In genomic region chr19:32761162-32761561, GRCm38 (mm10) we compare ENCODE assay signal across 9 mouse cellular contexts. TPM values are rescaled to one million over a fixed set of nuclear protein-coding genes. Genes with fewer than 3 reads are reported as not detected.
DNase-seq lines count a peak whose midpoint lies in the region; ATAC-seq and TF ChIP-seq lines count a peak whose summit lies in the region.
"Had no signal": no experiment of that assay in that cellular context is flagged by ENCODE, and none has a peak within 500 bp of the region (broad histone marks: within the 10 kb centered on the region; RNA-seq: fewer than 3 reads in every experiment).

No protein-coding gene starts in this region.

- no peak overlapping the region; the same call in 1 of the 2 replicates for H3K9ac ChIP-seq in hindbrain, embryonic 13.5 days
- H3K9ac ChIP-seq in hindbrain, embryonic 11.5 days (ENCODE audit: low read depth, low read length) = no peak overlapping the region
- H3K9ac ChIP-seq in hindbrain, embryonic 14.5 days = no peak overlapping the region
- H3K9ac ChIP-seq in midbrain, embryonic 15.5 days = no peak overlapping the region

- 49% methylated on average over 4 of the region's 4 CpGs for WGBS in hindbrain, embryonic 13.5 days
- 74% methylated on average over 4 of the region's 4 CpGs for WGBS in hindbrain, embryonic 11.5 days
- WGBS in hindbrain, embryonic 14.5 days = 51% methylated on average over 4 of the region's 4 CpGs
- WGBS in midbrain, embryonic 15.5 days = 67% methylated on average over 4 of the region's 4 CpGs

- H3K4me3 ChIP-seq in hindbrain, embryonic 13.5 days = peak overlapping the region; percentile 95
- no peak overlapping the region for H3K4me3 ChIP-seq in hindbrain, embryonic 11.5 days (ENCODE audit: low read depth, low read length)
- H3K4me3 ChIP-seq in bone marrow macrophage, adult 2 months (ENCODE audit: insufficient read depth, low read length) = peak overlapping the region; percentile 46
- peak overlapping the region; percentile 92 for H3K4me3 ChIP-seq in hindbrain, embryonic 14.5 days (replicated peaks; ENCODE audit: low read length)
- H3K4me3 ChIP-seq in midbrain, embryonic 15.5 days = peak overlapping the region; percentile 92

- ATAC-seq in hindbrain, embryonic 13.5 days (ENCODE audit: low FRiP score) = no peak
- no peak for ATAC-seq in hindbrain, embryonic 11.5 days (ENCODE audit: low FRiP score)
- no peak for ATAC-seq in hindbrain, embryonic 14.5 days (ENCODE audit: low FRiP score)
- ATAC-seq in midbrain, embryonic 15.5 days (replicated peaks) = no peak

- H3K27ac ChIP-seq in hindbrain, embryonic 13.5 days = no peak overlapping the region
- H3K27ac ChIP-seq in hindbrain, embryonic 11.5 days (ENCODE audit: low read depth, low read length) = no peak overlapping the region
- H3K27ac ChIP-seq in bone marrow macrophage, adult 2 months (ENCODE audit: insufficient read depth, low read depth, low read length) = no peak overlapping the region
- H3K27ac ChIP-seq in hindbrain, embryonic 14.5 days = no peak overlapping the region
- H3K27ac ChIP-seq in midbrain, embryonic 15.5 days = no peak overlapping the region

- H3K4me1 ChIP-seq in hindbrain, embryonic 13.5 days (replicated peaks) = peaks cover 44% of the 10 kb centered on the region
- peaks cover 4% of the 10 kb centered on the region; the same call in 1 of the 2 replicates for H3K4me1 ChIP-seq in hindbrain, embryonic 11.5 days (replicated peaks; ENCODE audit: control insufficient read depth, insufficient read depth, low read length)
- H3K4me1 ChIP-seq in bone marrow macrophage, adult 2 months (ENCODE audit: control insufficient read depth, insufficient read depth, low read length) = peaks cover 11% of the 10 kb centered on the region
- peaks cover 42% of the 10 kb centered on the region for H3K4me1 ChIP-seq in hindbrain, embryonic 14.5 days (replicated peaks; ENCODE audit: control insufficient read depth, insufficient read depth, low read length)
- H3K4me1 ChIP-seq in midbrain, embryonic 15.5 days = peaks cover 36% of the 10 kb centered on the region

- TF ChIP-seq POLR2A in bone marrow macrophage, adult 2 months (IDR thresholded peaks at IDR 0.05; ENCODE audit: borderline replicate concordance, low read depth, low read length) = no peak

- H3K4me2 ChIP-seq in hindbrain, embryonic 13.5 days = peak overlapping the region; percentile 95
- H3K4me2 ChIP-seq in hindbrain, embryonic 11.5 days (replicated peaks; ENCODE audit: low read depth, low read length) = no peak overlapping the region
- H3K4me2 ChIP-seq in hindbrain, embryonic 14.5 days (replicated peaks) = peak overlapping the region; percentile 99
- H3K4me2 ChIP-seq in midbrain, embryonic 15.5 days = peak overlapping the region; percentile 96

- peaks cover 3% of the 10 kb centered on the region; the same call in 1 of the 2 replicates for H3K36me3 ChIP-seq in hindbrain, embryonic 13.5 days
- H3K36me3 ChIP-seq in hindbrain, embryonic 11.5 days (ENCODE audit: control insufficient read depth, insufficient read depth, low read length) = no peaks in the 10 kb centered on the region
- H3K36me3 ChIP-seq in hindbrain, embryonic 14.5 days (replicated peaks; ENCODE audit: control insufficient read depth, insufficient read depth) = 0 out of 2 replicates have a peak, but pooled peaks cover under 1% of the 10 kb centered on the region
- H3K36me3 ChIP-seq in midbrain, embryonic 15.5 days (replicated peaks) = no peaks in the 10 kb centered on the region

- no peak for TF ChIP-seq CTCF in bone marrow macrophage, adult 2 months (IDR thresholded peaks at IDR 0.05; ENCODE audit: low read depth, low read length)

- no peaks in the 10 kb centered on the region for H3K27me3 ChIP-seq in hindbrain, embryonic 13.5 days
- H3K27me3 ChIP-seq in hindbrain, embryonic 11.5 days (ENCODE audit: control insufficient read depth, insufficient read depth, low read length) = no peaks in the 10 kb centered on the region
- no peaks in the 10 kb centered on the region for H3K27me3 ChIP-seq in hindbrain, embryonic 14.5 days (ENCODE audit: control insufficient read depth, insufficient read depth, low read length)
- no peaks in the 10 kb centered on the region for H3K27me3 ChIP-seq in midbrain, embryonic 15.5 days (replicated peaks)

- no peaks in the 10 kb centered on the region for H3K9me3 ChIP-seq in hindbrain, embryonic 13.5 days
- no peaks in the 10 kb centered on the region for H3K9me3 ChIP-seq in hindbrain, embryonic 11.5 days (ENCODE audit: control insufficient read depth, low read length)
- H3K9me3 ChIP-seq in hindbrain, embryonic 14.5 days (ENCODE audit: control insufficient read depth, low read length) = no peaks in the 10 kb centered on the region
- no peaks in the 10 kb centered on the region for H3K9me3 ChIP-seq in midbrain, embryonic 15.5 days

- DNase-seq in hindbrain, embryonic 11.5 days (ENCODE audit: low spot score) = no peak
- DNase-seq in hindbrain, embryonic 14.5 days (ENCODE audit: low spot score) = no peak
- no peak for DNase-seq in right cerebral cortex, postnatal 4 days
- DNase-seq in ovary, postnatal 36 days (ENCODE audit: low spot score) = no peak
- no peak for DNase-seq in urinary bladder, adult 18-20 months (ENCODE audit: low spot score in 2 of 2)
- DNase-seq: gastrocnemius, postnatal 14 days had no signal

RNA-seq across cellular contexts. Expression of gene Pten, which starts 3.9 kb away (rescaled TPM):
- 11.1 and 12.4 TPM in 2 replicates for polyA plus RNA-seq in hindbrain, embryonic 13.5 days (2015; fragmentation: Nextera tagmentation; extraction: Ambion mirVana)
- polyA plus RNA-seq in hindbrain, embryonic 11.5 days (2014; fragmentation: Nextera tagmentation; extraction: Ambion mirVana) = 8.5 and 14.2 TPM in 2 replicates
- 62.7 and 70.4 TPM in 2 replicates for polyA plus RNA-seq in bone marrow macrophage, adult 2 months (2012; ENCODE audit: insufficient read depth, insufficient read length, missing spikeins)
- 21.8 and 22.8 TPM in 2 replicates for polyA plus RNA-seq in hindbrain, embryonic 14.5 days (2014; fragmentation: Nextera tagmentation; extraction: Ambion mirVana)
- polyA plus RNA-seq in midbrain, embryonic 15.5 days (2015; fragmentation: Nextera tagmentation; extraction: Ambion mirVana) = 10.5 and 12.2 TPM in 2 replicates

RNA-seq across cellular contexts. Expression of gene Atad1, which starts 21.6 kb away (rescaled TPM):
- 125 TPM in 2 replicates for polyA plus RNA-seq in hindbrain, embryonic 13.5 days (2015; fragmentation: Nextera tagmentation; extraction: Ambion mirVana)
- 110 and 113 TPM in 2 replicates for polyA plus RNA-seq in hindbrain, embryonic 11.5 days (2014; fragmentation: Nextera tagmentation; extraction: Ambion mirVana)
- polyA plus RNA-seq in bone marrow macrophage, adult 2 months (2012; ENCODE audit: insufficient read depth, insufficient read length, missing spikeins) = 52.2 and 75.6 TPM in 2 replicates
- polyA plus RNA-seq in hindbrain, embryonic 14.5 days (2014; fragmentation: Nextera tagmentation; extraction: Ambion mirVana) = 128 and 144 TPM in 2 replicates
- 106 and 110 TPM in 2 replicates for polyA plus RNA-seq in midbrain, embryonic 15.5 days (2015; fragmentation: Nextera tagmentation; extraction: Ambion mirVana)
